Mouse (Mus musculus): Measurements from ENCODE around the gene Cdcp1. TPM values are rescaled to one million over a fixed set of nuclear protein-coding genes. Genes with fewer than 3 reads are reported as not detected.

Cdcp1 gene
- total RNA-seq, 1 experiment from 2014 or later: not detected

DNA sequence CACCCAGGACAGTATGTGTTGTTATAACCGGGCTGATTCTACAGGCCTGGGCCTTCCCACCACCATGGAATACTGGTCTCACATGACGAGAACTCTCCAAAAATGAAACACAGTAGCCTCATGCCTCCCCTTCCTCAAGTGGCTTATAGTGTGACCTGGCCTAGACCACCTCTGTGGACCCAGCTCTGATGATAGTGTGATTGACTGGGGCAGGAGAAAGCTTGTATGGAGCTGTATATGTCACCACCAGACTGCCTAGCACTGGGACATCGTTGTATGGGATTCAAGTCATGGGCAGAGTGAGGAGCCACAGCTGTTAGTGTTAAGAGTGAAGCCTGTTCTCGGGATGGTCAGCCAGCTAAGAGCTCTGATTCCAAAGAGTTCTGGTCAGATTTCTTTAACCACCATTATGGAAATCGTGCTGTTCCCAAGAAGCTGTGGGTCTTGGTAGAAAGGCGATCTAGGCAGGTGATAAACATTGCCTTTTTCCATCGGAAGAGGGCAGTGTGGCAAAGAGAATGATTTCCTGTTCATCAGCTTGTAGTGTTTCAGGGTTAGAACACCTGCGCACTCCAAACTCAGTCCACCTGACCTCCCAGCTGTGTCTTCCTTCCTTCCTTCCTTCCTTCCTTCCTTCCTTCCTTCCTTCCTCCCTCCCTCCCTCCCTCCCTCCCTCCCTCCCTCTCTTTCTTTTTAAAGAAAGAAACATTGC, 57.6 kb downstream of the Cdcp1 start:
- ATAC-seq (replicated peaks; ENCODE audit: insufficient number of reproducible peaks, low FRiP score, low TSS enrichment, poor library complexity, severe bottlenecking): no peak

DNA sequence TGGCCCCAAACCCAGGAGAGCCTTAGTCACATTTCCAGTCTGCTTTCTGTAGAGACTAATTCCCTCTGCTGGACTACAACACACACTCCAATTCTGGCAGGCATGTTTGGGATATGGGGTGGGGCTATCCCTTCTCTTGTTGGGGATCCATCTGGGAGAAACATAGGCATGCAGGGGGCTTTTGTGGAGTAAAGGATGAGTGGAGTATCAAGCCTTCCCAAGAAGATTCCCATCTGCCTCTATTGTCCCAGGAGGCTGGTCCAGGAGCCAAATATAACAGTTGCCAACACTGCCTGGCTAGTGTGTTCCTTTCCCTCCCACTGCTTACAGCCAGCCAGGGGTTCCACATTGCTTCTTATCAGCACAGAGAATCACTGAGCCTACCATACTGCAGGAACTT, 58.1 kb downstream of the Cdcp1 start:
- no peak for ATAC-seq (replicated peaks; ENCODE audit: insufficient number of reproducible peaks, low FRiP score, low TSS enrichment, poor library complexity, severe bottlenecking)

DNA sequence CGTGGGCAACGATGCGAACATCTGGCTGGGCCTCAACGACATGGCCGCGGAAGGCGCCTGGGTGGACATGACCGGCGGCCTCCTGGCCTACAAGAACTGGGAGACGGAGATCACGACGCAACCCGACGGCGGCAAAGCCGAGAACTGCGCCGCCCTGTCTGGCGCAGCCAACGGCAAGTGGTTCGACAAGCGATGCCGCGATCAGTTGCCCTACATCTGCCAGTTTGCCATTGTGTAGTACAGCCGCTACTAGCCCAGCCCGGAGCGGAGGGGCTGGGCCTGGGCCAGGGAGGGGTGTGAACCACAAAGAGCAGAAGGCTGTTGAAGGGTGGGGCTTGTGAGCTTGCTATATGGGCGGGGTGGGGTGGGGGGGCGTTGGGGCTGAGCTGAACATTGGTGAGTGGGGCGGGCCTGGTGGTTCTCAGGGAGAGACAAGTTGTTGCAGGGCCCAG, 58.9 kb downstream of the Cdcp1 start:
- ATAC-seq (replicated peaks; ENCODE audit: insufficient number of reproducible peaks, low FRiP score, low TSS enrichment, poor library complexity, severe bottlenecking): no peak

DNA sequence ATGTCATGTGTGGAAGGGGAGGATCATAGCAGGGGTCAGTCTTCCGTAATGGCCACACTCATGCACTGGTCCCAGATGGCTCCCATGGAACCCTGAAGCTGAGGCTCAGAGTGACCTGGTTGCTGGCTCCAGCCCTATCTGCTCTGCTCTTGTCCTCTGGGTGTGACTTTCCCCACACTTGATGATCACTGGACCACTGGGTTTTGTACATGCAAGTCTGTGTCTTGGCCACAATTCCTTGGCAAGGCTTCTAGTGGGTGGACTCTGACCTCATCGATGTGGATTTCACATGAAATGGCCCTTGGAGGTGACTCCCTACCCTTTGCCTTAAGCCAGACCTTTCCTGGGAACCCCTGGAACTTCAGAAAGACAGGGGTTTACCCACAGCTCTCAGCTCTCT, 62.7 kb downstream of the Cdcp1 start:
- no peak for ATAC-seq (replicated peaks; ENCODE audit: insufficient number of reproducible peaks, low FRiP score, low TSS enrichment, poor library complexity, severe bottlenecking)

DNA sequence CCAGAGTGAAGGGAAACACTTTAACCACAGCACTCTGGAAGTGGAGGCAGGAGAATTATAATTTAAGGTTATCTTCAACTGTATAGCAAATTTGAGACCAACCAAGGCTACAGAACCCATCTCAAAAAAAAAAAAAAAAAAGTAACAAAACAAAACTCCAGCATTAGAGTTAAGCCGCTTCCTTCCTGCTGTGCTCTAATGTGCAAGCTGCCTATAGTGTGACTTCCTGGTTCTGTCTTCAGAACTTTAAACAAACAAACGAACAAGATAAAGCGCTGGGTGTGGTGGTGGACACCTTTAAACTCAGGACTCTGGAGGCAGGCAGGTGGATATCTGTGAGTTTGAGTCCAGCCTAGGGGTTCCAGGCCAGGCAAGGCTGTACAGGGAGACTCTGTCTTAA, 63.8 kb downstream of the Cdcp1 start:
- no peak for ATAC-seq (replicated peaks; ENCODE audit: insufficient number of reproducible peaks, low FRiP score, low TSS enrichment, poor library complexity, severe bottlenecking)

DNA sequence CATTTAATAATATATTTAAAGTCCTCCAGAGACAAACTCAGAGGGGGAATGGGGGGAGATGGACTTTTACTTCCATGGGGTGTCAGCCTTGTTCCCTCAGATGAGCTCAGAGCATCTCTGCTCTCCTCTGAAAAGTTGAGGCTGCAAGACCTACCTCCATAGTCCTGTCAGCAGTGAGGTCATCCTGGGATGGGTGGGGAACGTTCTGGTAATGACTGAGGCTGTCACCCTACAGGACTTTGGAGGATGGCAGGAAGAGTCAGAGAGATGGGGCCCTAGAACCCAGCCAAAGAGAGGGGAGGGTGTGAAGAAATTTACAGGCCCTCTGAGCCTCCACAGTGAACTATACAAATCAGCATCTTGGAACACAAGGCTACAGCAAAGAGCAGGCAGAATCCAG, 64.3 kb downstream of the Cdcp1 start:
- no peak for ATAC-seq (replicated peaks; ENCODE audit: insufficient number of reproducible peaks, low FRiP score, low TSS enrichment, poor library complexity, severe bottlenecking)

DNA sequence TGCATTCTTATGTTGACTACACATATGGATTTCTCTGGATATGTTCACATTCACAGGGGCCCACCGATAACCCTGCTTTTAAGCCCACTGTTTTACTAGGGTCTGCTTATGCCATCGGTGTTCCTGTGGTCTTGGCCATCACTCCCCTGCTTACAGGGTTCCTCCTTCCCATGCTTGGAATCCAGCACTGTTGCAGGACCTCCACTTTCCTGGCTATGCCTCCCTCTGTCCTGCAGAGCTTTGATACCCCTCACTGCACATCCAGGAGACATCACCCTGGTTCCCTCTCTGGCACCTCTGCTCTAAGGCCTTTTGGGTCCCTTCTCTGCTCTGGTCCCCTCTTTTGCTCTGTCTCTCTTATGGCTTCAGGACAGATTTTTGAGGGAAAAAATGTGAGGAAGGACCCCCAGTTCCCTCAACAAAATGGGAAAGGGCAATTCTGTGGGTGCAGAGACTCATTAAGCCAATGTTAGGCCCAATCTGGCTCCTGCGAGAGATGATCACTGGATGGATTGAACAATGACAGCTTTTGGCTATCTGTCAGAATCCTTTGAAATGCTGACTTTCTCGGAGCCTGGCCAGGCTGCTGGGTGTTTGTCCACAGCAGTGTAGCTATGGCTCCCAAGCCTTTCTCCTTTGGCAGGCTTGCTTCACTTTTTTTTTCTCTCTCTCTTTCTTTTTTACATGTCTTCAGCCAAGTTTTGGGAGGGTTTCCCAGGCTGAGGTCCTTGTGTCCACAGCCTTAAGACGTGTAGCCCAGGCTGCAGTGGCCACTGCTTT, 65.4 kb downstream of the Cdcp1 start, which contains the start of gene Clec3b:
Clec3b (plus strand) TSS at position 706 of the 780 bp plus-strand sequence.
- ATAC-seq (replicated peaks; ENCODE audit: insufficient number of reproducible peaks, low FRiP score, low TSS enrichment, poor library complexity, severe bottlenecking): no peak

DNA sequence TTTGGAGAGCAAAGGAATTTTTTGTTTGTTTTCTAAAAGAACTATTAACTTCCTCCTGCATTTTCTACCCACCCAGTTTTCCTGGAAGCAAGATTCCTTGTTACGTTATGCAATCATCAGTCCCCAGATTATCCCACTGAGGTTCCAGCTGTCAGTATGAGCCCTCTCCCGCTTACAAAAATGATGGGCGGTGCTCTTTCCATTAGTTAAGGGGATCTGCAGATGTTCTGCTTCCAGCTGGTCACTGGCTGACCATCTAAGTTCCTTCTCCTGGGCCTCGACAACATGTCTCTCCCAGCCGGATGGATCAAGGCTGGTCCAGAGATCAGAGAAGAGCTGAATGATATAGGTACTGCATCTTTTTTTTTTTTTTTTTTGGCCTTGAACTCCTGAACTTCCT, 67.4 kb downstream of the Cdcp1 start:
- ATAC-seq (replicated peaks; ENCODE audit: insufficient number of reproducible peaks, low FRiP score, low TSS enrichment, poor library complexity, severe bottlenecking): no peak

DNA sequence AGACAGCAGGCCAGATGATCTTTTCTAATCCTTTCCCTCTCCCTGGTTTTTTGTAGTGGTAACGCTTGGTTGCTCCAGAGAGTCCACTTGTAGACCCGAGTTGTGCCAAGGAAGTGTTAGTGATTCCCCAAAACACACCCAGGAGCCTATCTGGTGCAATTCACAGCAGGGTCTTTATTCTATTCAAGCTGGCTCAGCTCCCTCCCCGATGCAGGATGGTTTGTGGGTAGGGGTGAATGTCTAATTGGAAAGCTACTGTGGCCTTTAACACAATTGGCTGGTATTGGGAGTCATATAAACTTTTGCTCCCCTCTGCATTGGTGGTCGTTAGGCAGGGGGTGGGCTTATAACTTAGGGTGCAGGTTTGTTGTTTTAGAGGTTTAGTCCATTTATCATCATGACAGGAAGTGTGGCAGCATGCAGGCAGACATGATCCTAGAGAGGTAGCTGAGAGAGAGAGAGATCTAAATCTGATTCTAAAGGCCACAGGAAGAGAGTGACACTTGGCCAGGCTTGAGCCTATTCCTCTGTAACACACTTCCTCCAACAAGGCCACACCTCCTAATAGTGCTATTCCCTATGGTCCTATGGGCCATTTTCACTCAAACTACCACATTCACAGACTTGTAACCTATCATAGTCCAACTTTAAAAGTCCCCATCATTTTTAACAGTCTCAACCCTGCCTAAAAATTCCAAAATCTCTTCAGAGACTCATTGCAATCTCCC, 75.8 kb downstream of the Cdcp1 start:
- no peak for ATAC-seq (replicated peaks; ENCODE audit: insufficient number of reproducible peaks, low FRiP score, low TSS enrichment, poor library complexity, severe bottlenecking)

DNA sequence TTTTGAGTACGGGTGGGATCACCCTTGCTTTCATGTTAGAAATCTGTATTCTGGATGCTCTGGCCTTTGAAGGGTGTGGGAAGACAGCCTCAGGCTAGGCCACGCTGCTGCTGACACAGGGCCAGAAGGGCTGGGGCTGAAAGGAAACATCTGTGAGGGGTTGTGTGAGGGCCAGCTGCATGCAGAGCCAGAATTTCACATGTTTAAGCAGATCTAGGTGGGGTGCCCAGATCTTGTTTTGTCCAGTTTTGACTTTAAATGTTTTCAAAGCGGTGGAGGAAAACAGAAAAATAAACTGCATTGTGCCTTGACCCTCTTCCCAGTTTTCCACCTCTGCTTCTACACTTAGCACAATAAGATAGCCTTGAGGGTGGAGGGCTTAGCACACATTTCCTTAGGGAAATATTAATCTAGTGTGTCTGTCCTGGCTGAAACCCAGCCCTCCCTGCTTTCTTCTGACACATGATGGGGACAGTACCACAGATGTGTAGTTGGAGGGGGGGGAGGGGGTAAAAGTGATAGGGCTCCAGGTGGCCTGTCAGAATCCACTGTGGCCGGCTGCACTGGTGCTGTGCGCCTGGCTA, 76.9 kb downstream of the Cdcp1 start:
- no peak for ATAC-seq (replicated peaks; ENCODE audit: insufficient number of reproducible peaks, low FRiP score, low TSS enrichment, poor library complexity, severe bottlenecking)

DNA sequence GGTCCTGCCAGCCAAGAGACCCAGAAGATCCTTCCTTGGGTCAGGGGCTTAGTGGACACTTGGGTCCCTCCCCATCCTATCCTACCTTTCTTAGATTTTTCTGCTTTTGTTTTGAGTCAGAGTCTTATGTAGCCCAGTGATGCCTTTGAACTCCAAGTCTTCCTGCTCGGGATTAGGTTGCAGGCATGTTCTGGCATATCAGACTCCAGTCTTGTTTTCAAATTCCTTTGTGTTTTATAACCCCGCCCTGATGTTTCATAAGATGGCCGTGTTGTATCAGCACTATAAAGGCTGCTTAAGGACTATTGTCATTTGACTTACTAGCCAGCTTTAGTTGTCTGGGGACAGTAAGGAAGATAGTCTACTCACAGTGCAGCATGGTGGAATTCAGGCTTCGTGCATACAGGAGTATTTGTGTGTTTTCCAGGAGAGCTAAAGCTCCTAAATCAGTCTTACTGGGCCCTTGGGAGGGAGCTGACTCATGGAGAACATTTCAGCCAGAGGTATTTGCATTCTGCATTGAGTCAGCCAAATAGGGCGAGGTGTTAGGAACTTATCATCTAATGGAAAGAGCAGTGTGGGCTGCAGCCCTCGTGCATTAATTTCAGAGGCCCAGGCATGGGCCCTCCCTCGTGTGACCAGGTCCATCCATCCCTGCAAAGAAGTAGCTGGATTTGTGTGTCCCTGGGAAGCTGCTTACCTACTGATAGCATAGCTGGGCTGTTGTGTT, 78.7 kb downstream of the Cdcp1 start:
- ATAC-seq (replicated peaks; ENCODE audit: insufficient number of reproducible peaks, low FRiP score, low TSS enrichment, poor library complexity, severe bottlenecking): no peak

DNA sequence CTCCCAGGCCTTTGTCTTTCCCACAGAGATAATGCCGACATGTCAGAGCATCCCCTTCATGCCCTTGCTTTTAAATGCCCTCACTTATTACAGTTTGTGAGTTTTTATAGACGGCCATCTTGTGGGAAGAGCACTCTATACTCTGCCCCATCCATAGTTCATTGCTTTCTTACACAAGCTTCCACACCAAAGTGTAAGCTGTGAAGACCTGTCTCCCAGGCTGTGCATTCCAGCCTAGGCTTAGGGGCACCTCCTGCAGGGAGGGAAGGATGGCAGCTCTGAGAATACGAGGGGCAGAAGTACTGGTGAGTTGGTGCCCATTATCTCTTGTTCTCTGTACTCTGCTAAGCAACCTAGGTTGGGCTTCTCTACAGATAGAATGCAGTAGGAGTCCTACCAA, 82.8 kb downstream of the Cdcp1 start:
- no peak for ATAC-seq (replicated peaks; ENCODE audit: insufficient number of reproducible peaks, low FRiP score, low TSS enrichment, poor library complexity, severe bottlenecking)

DNA sequence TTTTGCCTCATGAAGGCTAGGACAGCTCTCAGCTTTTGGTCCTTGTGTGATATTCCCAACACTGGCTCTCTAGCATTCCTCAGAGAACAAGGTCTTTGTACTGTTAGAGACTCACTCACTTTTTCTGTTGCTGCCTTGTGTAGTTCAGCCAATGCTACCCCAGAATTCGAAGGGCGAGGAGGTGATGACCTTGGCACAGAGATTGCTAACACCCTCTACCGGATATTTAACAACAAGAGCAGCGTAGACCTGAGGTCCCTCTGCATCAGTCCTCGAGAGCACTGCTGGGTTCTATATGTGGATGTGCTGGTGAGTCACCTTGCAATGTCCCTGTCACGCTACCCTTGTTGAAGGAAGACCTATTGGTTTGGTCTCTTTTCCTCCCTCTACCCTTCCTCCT, 88.2 kb downstream of the Cdcp1 start:
- no peak for ATAC-seq (replicated peaks; ENCODE audit: insufficient number of reproducible peaks, low FRiP score, low TSS enrichment, poor library complexity, severe bottlenecking)

DNA sequence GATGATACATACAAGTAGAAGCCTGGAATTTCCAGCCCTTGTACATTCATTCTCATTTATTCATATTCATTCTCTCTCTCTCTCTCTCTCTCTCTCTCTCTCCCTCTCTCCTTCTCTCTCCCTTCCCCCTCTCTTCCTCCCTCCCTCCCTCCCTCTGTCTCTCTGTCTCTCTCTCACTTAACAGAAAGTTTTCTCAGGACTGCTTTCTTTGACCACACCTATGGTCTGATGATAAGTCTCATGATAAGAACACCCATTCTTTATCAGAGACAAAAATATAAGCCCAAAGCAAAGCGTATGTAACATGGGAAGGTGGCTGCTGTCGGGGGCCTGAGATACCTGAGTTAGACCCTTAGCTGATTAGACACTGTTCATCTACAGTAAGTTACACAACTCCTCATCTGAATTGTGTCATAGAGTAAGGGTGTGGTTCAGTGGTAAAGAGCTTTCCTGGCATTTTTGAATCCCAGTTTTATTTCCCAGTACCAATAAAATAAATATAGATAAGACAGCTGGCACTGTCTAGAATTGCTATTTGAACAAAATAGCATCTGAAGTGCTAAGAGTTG, 91.3 kb downstream of the Cdcp1 start:
- no peak for ATAC-seq (replicated peaks; ENCODE audit: insufficient number of reproducible peaks, low FRiP score, low TSS enrichment, poor library complexity, severe bottlenecking)

DNA sequence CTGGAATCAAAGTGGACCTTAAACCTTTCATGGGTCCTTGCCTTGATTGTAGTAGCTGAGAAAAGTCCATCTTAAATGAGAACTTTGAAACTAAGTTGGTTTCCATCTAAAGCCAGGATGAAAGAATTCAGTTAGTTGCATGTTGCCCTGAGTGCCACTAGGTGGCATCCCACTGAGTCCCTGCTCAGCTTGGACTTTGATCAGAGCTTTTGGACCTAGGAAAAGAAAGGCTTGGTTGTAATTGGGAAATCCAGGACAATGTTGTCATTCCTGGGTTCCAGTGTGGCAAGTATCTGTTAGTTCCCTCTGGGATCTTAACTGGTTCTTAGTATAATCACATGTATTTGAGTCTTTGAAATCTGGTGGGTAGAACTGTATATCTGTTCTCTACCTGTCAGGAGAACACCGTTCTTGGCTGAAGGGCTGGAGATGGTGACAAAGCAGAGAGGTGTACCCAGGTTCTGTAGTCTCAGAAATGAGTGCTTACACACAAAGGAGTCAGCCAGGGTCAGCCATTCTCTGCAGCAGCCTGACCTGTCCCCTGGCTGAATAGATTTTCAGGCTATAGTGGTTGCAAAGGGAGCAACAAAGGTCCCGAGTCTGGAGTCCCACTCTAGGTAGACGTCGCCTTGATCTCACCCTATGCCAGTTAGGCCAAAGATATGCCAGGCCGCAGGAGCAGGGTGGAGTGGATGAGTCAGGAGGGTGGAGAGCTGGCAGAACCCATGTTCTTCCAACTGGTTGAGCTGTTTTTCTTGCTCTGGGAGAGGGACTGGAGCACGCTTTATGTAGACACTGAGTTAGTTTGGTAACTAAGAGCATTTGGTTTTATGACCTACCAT, 92.0 kb downstream of the Cdcp1 start:
- ATAC-seq (replicated peaks; ENCODE audit: insufficient number of reproducible peaks, low FRiP score, low TSS enrichment, poor library complexity, severe bottlenecking): no peak; the same call in 1 of the 2 replicates

DNA sequence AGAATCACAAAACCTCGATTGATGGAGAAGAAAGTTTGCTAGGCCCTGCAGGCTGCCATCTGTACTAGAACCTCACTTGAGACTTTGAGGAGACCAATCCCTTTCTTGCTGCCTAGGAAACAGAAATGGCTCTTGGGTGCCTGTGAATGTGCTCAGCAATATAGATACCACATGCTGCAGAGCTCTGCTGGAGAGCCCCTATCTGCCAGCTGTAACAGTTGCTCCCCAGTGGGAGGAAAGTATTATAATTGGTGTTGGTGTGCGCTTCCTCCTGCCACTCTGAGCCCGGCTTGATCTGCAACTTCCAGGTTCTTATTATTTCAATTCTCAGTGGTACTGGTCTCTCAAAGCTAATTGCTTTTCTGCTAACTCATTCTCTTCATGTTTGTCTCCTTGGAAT, 92.8 kb downstream of the Cdcp1 start:
- no peak for ATAC-seq (replicated peaks; ENCODE audit: insufficient number of reproducible peaks, low FRiP score, low TSS enrichment, poor library complexity, severe bottlenecking)

All from monocyte, adult 5-6 weeks (primary cell).